Comparison of ENCODE assay signal across 9 mouse cellular contexts in the genomic region with DNA sequence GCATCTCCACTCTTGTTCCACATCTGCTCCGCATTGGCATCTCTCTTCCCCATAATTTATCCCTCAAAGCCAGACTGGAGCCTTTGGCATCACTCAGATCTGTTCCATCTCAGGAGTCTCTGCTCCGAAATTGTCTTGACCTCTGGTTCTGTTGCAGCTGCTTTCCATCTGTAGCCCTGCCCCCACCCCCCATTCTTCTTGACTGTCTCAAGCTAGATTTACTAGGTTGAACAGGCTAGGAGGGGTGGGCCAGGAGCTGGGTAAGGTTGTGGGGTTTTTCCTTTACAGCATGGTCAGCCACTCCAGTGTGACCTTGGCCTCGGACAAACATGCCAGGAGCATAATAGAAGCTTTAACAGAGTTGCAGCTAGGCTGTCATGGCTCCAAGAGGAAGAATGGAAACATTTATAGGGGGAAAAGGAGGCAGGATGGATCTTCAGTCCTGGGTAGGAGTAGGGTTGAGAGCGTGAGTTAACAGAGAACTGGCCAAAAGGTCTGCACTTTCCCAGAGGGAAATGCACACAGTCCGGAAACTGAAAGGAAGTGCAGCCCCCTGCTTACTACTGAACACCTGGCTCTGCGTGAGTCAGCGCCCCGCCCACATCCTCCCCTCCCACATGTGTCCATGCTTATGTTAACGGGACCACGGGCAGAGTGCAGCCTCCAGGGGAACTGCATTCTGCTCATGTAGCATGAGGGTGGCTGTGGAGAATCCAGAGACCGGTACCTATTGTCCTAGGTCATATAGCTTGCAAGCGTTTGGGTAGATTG. TPM values are rescaled to one million over a fixed set of nuclear protein-coding genes. Genes with fewer than 3 reads are reported as not detected.
DNase-seq lines count a peak whose midpoint lies in the region; ATAC-seq and TF ChIP-seq lines count a peak whose summit lies in the region.
"Had no signal": no experiment of that assay in that cellular context is flagged by ENCODE, and none has a peak within 500 bp of the region (broad histone marks: within the 10 kb centered on the region; RNA-seq: fewer than 3 reads in every experiment).

No protein-coding gene starts in this region.

- intact Hi-C loops in left cerebral cortex, postnatal 4 days (cut with DNase I) = no loop called here

- H3K36me3 ChIP-seq in stomach, postnatal 0 days (ENCODE audit: control insufficient read depth, insufficient read depth, low read length) = no peaks in the 10 kb centered on the region
- H3K36me3 ChIP-seq in hindbrain, embryonic 13.5 days = no peaks in the 10 kb centered on the region
- H3K36me3 ChIP-seq: midbrain, embryonic 12.5 days had no signal

- H3K27ac ChIP-seq in stomach, postnatal 0 days (replicated peaks) = no peak overlapping the region
- no peak overlapping the region for H3K27ac ChIP-seq in hindbrain, embryonic 13.5 days
- H3K27ac ChIP-seq: midbrain, embryonic 12.5 days had no signal

- ATAC-seq in stomach, postnatal 0 days (ENCODE audit: low FRiP score, low TSS enrichment) = peak; percentile 56; the same call in 1 of the 2 replicates
- no peak for ATAC-seq in hindbrain, embryonic 13.5 days (ENCODE audit: low FRiP score)

- DNase-seq in left cerebral cortex, adult 18-20 months (ENCODE audit: low spot score in 2 of 2) = peak; percentile 22 to 34
- DNase-seq in left cerebral cortex, postnatal 4 days = no peak
- DNase-seq in adrenal gland, postnatal 36 days = peak; percentile 17 to 34
- peak; percentile 27 for DNase-seq in heart, postnatal 4 days
- DNase-seq in stomach, postnatal 0 days (ENCODE audit: low spot score) = peak; percentile 29
- DNase-seq in cerebellum, postnatal 36 days = no peak
- DNase-seq in layer of hippocampus, postnatal 10 days (ENCODE audit: low spot score in 2 of 2) = no peak

- WGBS in stomach, postnatal 0 days = 33% methylated on average over 12 of the region's 12 CpGs
- WGBS in hindbrain, embryonic 13.5 days = 66% methylated on average over 12 of the region's 12 CpGs

- H3K9me3 ChIP-seq in stomach, postnatal 0 days (ENCODE audit: control insufficient read depth, low read length) = no peaks in the 10 kb centered on the region
- no peaks in the 10 kb centered on the region for H3K9me3 ChIP-seq in hindbrain, embryonic 13.5 days
- H3K9me3 ChIP-seq: midbrain, embryonic 12.5 days had no signal

- no peak overlapping the region for H3K4me3 ChIP-seq in stomach, postnatal 0 days (ENCODE audit: low read depth, low read length)
- no peak overlapping the region for H3K4me3 ChIP-seq in hindbrain, embryonic 13.5 days
- H3K4me3 ChIP-seq: midbrain, embryonic 12.5 days had no signal

- H3K27me3 ChIP-seq in stomach, postnatal 0 days (ENCODE audit: control insufficient read depth, insufficient read depth, low read length) = no peaks in the 10 kb centered on the region
- no peaks in the 10 kb centered on the region for H3K27me3 ChIP-seq in hindbrain, embryonic 13.5 days
- H3K27me3 ChIP-seq: midbrain, embryonic 12.5 days had no signal

- H3K4me1 ChIP-seq in stomach, postnatal 0 days (replicated peaks; ENCODE audit: control insufficient read depth, insufficient read depth) = no peaks in the 10 kb centered on the region; the same call in 1 of the 2 replicates
- peaks cover 4% of the 10 kb centered on the region; the same call in 1 of the 2 replicates for H3K4me1 ChIP-seq in hindbrain, embryonic 13.5 days (replicated peaks)
- H3K4me1 ChIP-seq: midbrain, embryonic 12.5 days had no signal

- H3K9ac ChIP-seq in stomach, postnatal 0 days (ENCODE audit: low read length) = no peak overlapping the region
- no peak overlapping the region for H3K9ac ChIP-seq in hindbrain, embryonic 13.5 days
- H3K9ac ChIP-seq: midbrain, embryonic 12.5 days had no signal

- no peak overlapping the region for H3K4me2 ChIP-seq in stomach, postnatal 0 days (replicated peaks; ENCODE audit: low read depth)
- no peak overlapping the region for H3K4me2 ChIP-seq in hindbrain, embryonic 13.5 days
- H3K4me2 ChIP-seq: midbrain, embryonic 12.5 days had no signal

- TF ChIP-seq EP300 in stomach, postnatal 0 days (optimal IDR thresholded peaks at IDR 0.05) = no peak

- TF ChIP-seq CTCF in stomach, postnatal 0 days (IDR thresholded peaks at IDR 0.05; ENCODE audit: low read depth) = no peak

RNA-seq across cellular contexts. Expression of gene Sh3gl3, which starts 30.6 kb away (rescaled TPM):
- total RNA-seq in left cerebral cortex, adult 18-20 months (2021) = 10 to 100 TPM; 41.9 to 49.7 TPM
- total RNA-seq in left cerebral cortex, postnatal 4 days (2021) = 10 to 100 TPM; 64.2 to 67.2 TPM
- 1 to 10 TPM; 4.3 to 6.0 TPM for total RNA-seq in adrenal gland, postnatal 36 days (2021)
- total RNA-seq in heart, postnatal 4 days (2021) = 1 to 10 TPM; 1.9 to 2.9 TPM
- polyA plus RNA-seq in stomach, postnatal 0 days (2015; fragmentation: Nextera tagmentation; extraction: Ambion mirVana) = 4.0 and 4.9 TPM in 2 replicates
- polyA plus RNA-seq in hindbrain, embryonic 13.5 days (2015; fragmentation: Nextera tagmentation; extraction: Ambion mirVana) = 53.4 and 56.7 TPM in 2 replicates
- 10 to 100 TPM; 55.0 to 57.0 TPM for total RNA-seq in layer of hippocampus, postnatal 10 days (2021)

Comparison
In these comparisons a context has a peak if more than half of its experiments do, and no peak if none do; other contexts are left out.
1. DNase-seq: peak in left cerebral cortex, adult 18-20 months (2 of 2), adrenal gland, postnatal 36 days (2 of 2), heart, postnatal 4 days (single experiment) and stomach, postnatal 0 days (single experiment); none in left cerebral cortex, postnatal 4 days (single experiment), cerebellum, postnatal 36 days (0 of 2) and layer of hippocampus, postnatal 10 days (0 of 2).
2. RNA of gene Sh3gl3, which starts 30.6 kb away (total RNA-seq): 64.2 to 67.2 TPM in left cerebral cortex, postnatal 4 days, 55.0 to 57.0 TPM in layer of hippocampus, postnatal 10 days and 41.9 to 49.7 TPM in left cerebral cortex, adult 18-20 months; 4.3 to 6.0 TPM in adrenal gland, postnatal 36 days and 1.9 to 2.9 TPM in heart, postnatal 4 days; every median in the first group is over 4 times any median in the second.